Mouse (Mus musculus) liver, embryonic 15.5 days (tissue): ENCODE measurements around the gene Cysrt1. TPM values are rescaled to one million over a fixed set of nuclear protein-coding genes. Genes with fewer than 3 reads are reported as not detected.

Experiments
- ATAC-seq: fragments of 200-750 bp; cut with Nextera tagmentation; 2 replicates; pipeline ENCODE4 v1.8.0; 2017; ENCODE audit warnings: moderate number of reproducible peaks, mild to moderate bottlenecking, moderate library complexity; ENCODE audit not compliant: insufficient read depth
- H3K27ac ChIP-seq: fragments of 300-500 bp; sonication (generic); replicated peaks from 2 replicates; pipeline ENCODE4 v1.5.1; 2015; ENCODE audit warnings: mild to moderate bottlenecking, inconsistent platforms
- H3K27me3 ChIP-seq: fragments of 300-500 bp; sonication (generic); 2 replicates; pipeline ENCODE4 v1.6.1; 2015; ENCODE audit warnings: mild to moderate bottlenecking, inconsistent platforms
- H3K36me3 ChIP-seq: fragments of 300-500 bp; sonication (generic); replicated peaks from 2 replicates; pipeline ENCODE4 v1.6.1; 2015; ENCODE audit warnings: moderate library complexity, mild to moderate bottlenecking, inconsistent platforms
- H3K4me1 ChIP-seq: fragments of 300-500 bp; sonication (generic); replicated peaks from 2 replicates; pipeline ENCODE4 v1.6.1; 2015; ENCODE audit warnings: inconsistent platforms
- H3K4me2 ChIP-seq: fragments of 300-500 bp; sonication (generic); 2 replicates; pipeline ENCODE4 v1.6.1; 2015; ENCODE audit warnings: moderate library complexity, mild to moderate bottlenecking, inconsistent platforms
- H3K4me3 ChIP-seq: fragments of 300-500 bp; sonication (generic); replicated peaks from 2 replicates; pipeline ENCODE4 v1.5.1; 2015; ENCODE audit warnings: mild to moderate bottlenecking, inconsistent platforms
- H3K9ac ChIP-seq: fragments of 300-500 bp; sonication (generic); 2 replicates; pipeline ENCODE4 v1.6.1; 2015; ENCODE audit warnings: moderate library complexity, mild to moderate bottlenecking, inconsistent platforms
- H3K9me3 ChIP-seq: fragments of 300-500 bp; sonication (generic); replicated peaks from 2 replicates; pipeline ENCODE4 v1.6.1; 2016; ENCODE audit warnings: inconsistent platforms
- WGBS: fragments of 180-500 bp; shearing (Covaris S2); methylation state at CpG from one replicate; pipeline ENCODE4 v1.1.7; 2015; ENCODE audit warnings: mixed read lengths; ENCODE audit not compliant: insufficient replicate concordance; 5-methylcytosine and 5-hydroxymethylcytosine counted together
- polyA plus RNA-seq: library from polyadenylated mRNA; unstranded; fragments of >200 nt; fragmentation: Nextera tagmentation; extraction: Ambion mirVana; gene quantifications from 2 replicates; pipeline ENCODE4 v1.2.1, GENCODE M21; 2015

Gene Cysrt1
- polyA plus RNA-seq, 1 experiment from 2014 or later, result not detected

- ATAC-seq, result no peak
- H3K27ac ChIP-seq, result peak within 1 kb of the TSS; percentile 100
- peaks cover 27% of the 10 kb centered on the region for H3K36me3 ChIP-seq
- H3K27me3 ChIP-seq, result no peaks in the 10 kb centered on the region; the same call in 1 of the 2 replicates
- peak within 1 kb of the TSS; percentile 84 for H3K4me2 ChIP-seq
- peaks cover 49% of the 10 kb centered on the region for H3K4me1 ChIP-seq
- H3K4me3 ChIP-seq, result peak within 1 kb of the TSS; percentile 86
- WGBS, result under 1% methylated on average over 17 of the region's 17 CpGs
- no peaks in the 10 kb centered on the region for H3K9me3 ChIP-seq
- H3K9ac ChIP-seq, result peak within 1 kb of the TSS; percentile 95
Observed at GRCm38 (mm10) chr2:25224492-25224765, 17.8 kb downstream of the Cysrt1 start, which contains the start of gene Tubb4b. TSS of gene Tubb4b (minus strand) at chr2:25224702.

- peak; percentile 76 for ATAC-seq
Observed at GRCm38 (mm10) chr2:25223681-25224491, 18.4 kb downstream of the Cysrt1 start.

GRCm38 (mm10) chr2:25221331-25221772, 20.9 kb downstream of the Cysrt1 start:
- H3K9ac ChIP-seq, result no peak overlapping the region
- H3K4me3 ChIP-seq, result peak overlapping the region; percentile 4; the same call in 1 of the 2 replicates
- H3K36me3 ChIP-seq, result peaks cover 27% of the 10 kb centered on the region
- H3K9me3 ChIP-seq, result no peaks in the 10 kb centered on the region
- H3K27ac ChIP-seq, result no peak overlapping the region
- 0 out of 2 replicates have a peak overlapping the region, but pooled peaks have one; percentile 36 for H3K4me2 ChIP-seq
- H3K4me1 ChIP-seq, result peaks cover 28% of the 10 kb centered on the region
- WGBS, result 68% methylated on average over 5 of the region's 5 CpGs
- no peaks in the 10 kb centered on the region for H3K27me3 ChIP-seq
- no peak for ATAC-seq

More at GRCm38 (mm10) chr2:25223681-25224491, 18.4 kb downstream of the Cysrt1 start:
- WGBS, result under 1% methylated on average over 52 of the region's 53 CpGs
- H3K9ac ChIP-seq, result peak overlapping the region; percentile 95
- H3K4me3 ChIP-seq, result peak overlapping the region; percentile 86
- no peaks in the 10 kb centered on the region for H3K27me3 ChIP-seq
- H3K27ac ChIP-seq, result peak overlapping the region; percentile 100
- peak overlapping the region; percentile 84 for H3K4me2 ChIP-seq
- peaks cover 27% of the 10 kb centered on the region for H3K36me3 ChIP-seq
- peaks cover 46% of the 10 kb centered on the region for H3K4me1 ChIP-seq
- H3K9me3 ChIP-seq, result no peaks in the 10 kb centered on the region

- Histone ChIP-seq H3K9ac (no peak within 1 kb of the TSS), H3K4me1 (peaks cover 16% of the 10 kb centered on the region), H3K36me3 (peaks cover 22% of the 10 kb centered on the region), H3K27ac (no peak within 1 kb of the TSS), H3K27me3 (peaks cover 4% of the 10 kb centered on the region; the same call in 1 of the 2 replicates), H3K4me2 (no peak within 1 kb of the TSS), H3K9me3 (no peaks in the 10 kb centered on the region), H3K4me3 (no peak within 1 kb of the TSS)
- ATAC-seq, result no peak
Observed at GRCm38 (mm10) chr2:25218445-25218844, 23.8 kb downstream of the Cysrt1 start, which contains the start of gene Fam166a. TSS of gene Fam166a (plus strand) at chr2:25218745.

- H3K36me3 ChIP-seq, result peaks cover 15% of the 10 kb centered on the region
- no peak overlapping the region for H3K4me3 ChIP-seq
- 48% methylated on average over 2 of the region's 2 CpGs for WGBS
- no peaks in the 10 kb centered on the region for H3K9me3 ChIP-seq
- H3K4me2 ChIP-seq, result no peak overlapping the region
- no peak for ATAC-seq
- no peak overlapping the region for H3K27ac ChIP-seq
- H3K9ac ChIP-seq, result no peak overlapping the region
- peaks cover 8% of the 10 kb centered on the region for H3K4me1 ChIP-seq
- peaks cover 4% of the 10 kb centered on the region; the same call in 1 of the 2 replicates for H3K27me3 ChIP-seq
Observed at GRCm38 (mm10) chr2:25217666-25218065, 24.6 kb downstream of the Cysrt1 start.

GRCm38 (mm10) chr2:25214444-25214843, 27.8 kb downstream of the Cysrt1 start, which contains the start of gene Stpg3:
TSS of gene Stpg3 (minus strand) at chr2:25214637.
- Histone ChIP-seq H3K27me3 (peaks cover 4% of the 10 kb centered on the region; the same call in 1 of the 2 replicates), H3K4me3 (no peak within 1 kb of the TSS), H3K9me3 (no peaks in the 10 kb centered on the region), H3K4me2 (no peak within 1 kb of the TSS), H3K9ac (no peak within 1 kb of the TSS), H3K4me1 (peaks cover 20% of the 10 kb centered on the region), H3K36me3 (peaks cover 6% of the 10 kb centered on the region), H3K27ac (no peak within 1 kb of the TSS)
- no peak for ATAC-seq
- 64% methylated on average over 3 of the region's 3 CpGs for WGBS

- 66% methylated on average over 23 of the region's 23 CpGs for WGBS
- Histone ChIP-seq H3K27me3 (peaks cover 4% of the 10 kb centered on the region; the same call in 1 of the 2 replicates), H3K4me3 (no peak overlapping the region), H3K4me1 (peaks cover 24% of the 10 kb centered on the region), H3K27ac (no peak overlapping the region), H3K36me3 (peaks cover 14% of the 10 kb centered on the region), H3K9me3 (no peaks in the 10 kb centered on the region), H3K4me2 (no peak overlapping the region), H3K9ac (no peak overlapping the region)
- ATAC-seq, result no peak
Observed at GRCm38 (mm10) chr2:25213266-25213865, 28.9 kb downstream of the Cysrt1 start.

GRCm38 (mm10) chr2:25211121-25211670, 31.1 kb downstream of the Cysrt1 start, which contains the start of gene Nelfb:
TSS of gene Nelfb (minus strand) at chr2:25211489.
- Histone ChIP-seq H3K9me3 (no peaks in the 10 kb centered on the region), H3K4me1 (peaks cover 27% of the 10 kb centered on the region), H3K27me3 (peaks cover 4% of the 10 kb centered on the region; the same call in 1 of the 2 replicates), H3K9ac (peak within 1 kb of the TSS; percentile 96), H3K4me2 (peak within 1 kb of the TSS; percentile 85), H3K36me3 (peaks cover 35% of the 10 kb centered on the region), H3K27ac (peak within 1 kb of the TSS; percentile 87), H3K4me3 (peak within 1 kb of the TSS; percentile 95)
- WGBS, result 0% methylated on average over 44 of the region's 44 CpGs
- ATAC-seq, result peak; percentile 91

- Histone ChIP-seq H3K27me3 (peaks cover 4% of the 10 kb centered on the region; the same call in 1 of the 2 replicates), H3K4me1 (peaks cover 27% of the 10 kb centered on the region), H3K4me2 (peak overlapping the region; percentile 85), H3K36me3 (peaks cover 40% of the 10 kb centered on the region), H3K9ac (peak overlapping the region; percentile 96), H3K4me3 (peak overlapping the region; percentile 95), H3K9me3 (no peaks in the 10 kb centered on the region), H3K27ac (peak overlapping the region; percentile 87)
- under 1% methylated on average over 24 of the region's 24 CpGs for WGBS
- ATAC-seq, result peak; percentile 19
Observed at GRCm38 (mm10) chr2:25210686-25211085, 31.6 kb downstream of the Cysrt1 start.

- H3K36me3 ChIP-seq, result peaks cover 71% of the 10 kb centered on the region
- H3K4me1 ChIP-seq, result peaks cover 27% of the 10 kb centered on the region
- no peak overlapping the region for H3K4me2 ChIP-seq
- H3K9ac ChIP-seq, result no peak overlapping the region
- H3K27me3 ChIP-seq, result no peaks in the 10 kb centered on the region
- no peak overlapping the region for H3K27ac ChIP-seq
- no peaks in the 10 kb centered on the region for H3K9me3 ChIP-seq
- WGBS, result 71% methylated on average over 1 of the region's 1 CpGs
- ATAC-seq, result no peak
- no peak overlapping the region for H3K4me3 ChIP-seq
Observed at GRCm38 (mm10) chr2:25207593-25207992, 34.7 kb downstream of the Cysrt1 start.
